Mouse (Mus musculus) lung, embryonic 15.5 days (tissue): Measurements from ENCODE around the gene Tbl1x. TPM values are rescaled to one million over a fixed set of nuclear protein-coding genes. Genes with fewer than 3 reads are reported as not detected.

Experiments used
- ATAC-seq: fragments of 200-750 bp; cut with Nextera tagmentation; 2 replicates; pipeline ENCODE4 v1.8.0; 2017; ENCODE audit warnings: moderate number of reproducible peaks, borderline replicate concordance; ENCODE audit not compliant: low FRiP score, low TSS enrichment; ENCODE audit errors: extremely low read depth
- H3K27ac ChIP-seq: fragments of 300-500 bp; sonication (generic); 2 replicates; pipeline ENCODE4 v1.5.1; 2015; ENCODE audit warnings: moderate library complexity, mild to moderate bottlenecking, inconsistent platforms
- H3K27me3 ChIP-seq: fragments of 300-500 bp; sonication (generic); 2 replicates; pipeline ENCODE4 v1.6.1; 2015; ENCODE audit warnings: inconsistent platforms
- H3K36me3 ChIP-seq: fragments of 300-500 bp; sonication (generic); 2 replicates; pipeline ENCODE4 v1.6.1; 2015; ENCODE audit warnings: inconsistent platforms
- H3K4me1 ChIP-seq: fragments of 300-500 bp; sonication (generic); 2 replicates; pipeline ENCODE4 v1.6.1; 2015; ENCODE audit warnings: inconsistent platforms
- H3K4me2 ChIP-seq: fragments of 300-500 bp; sonication (generic); 2 replicates; pipeline ENCODE4 v1.6.1; 2015; ENCODE audit warnings: inconsistent platforms, mild to moderate bottlenecking, moderate library complexity
- H3K4me3 ChIP-seq: fragments of 300-500 bp; sonication (generic); 2 replicates; pipeline ENCODE4 v1.5.1; 2015; ENCODE audit warnings: mild to moderate bottlenecking, inconsistent platforms
- H3K9ac ChIP-seq: fragments of 300-500 bp; sonication (generic); 2 replicates; pipeline ENCODE4 v1.6.1; 2015; ENCODE audit warnings: inconsistent platforms
- H3K9me3 ChIP-seq: fragments of 300-500 bp; sonication (generic); 2 replicates; pipeline ENCODE4 v1.6.1; 2016; ENCODE audit warnings: inconsistent platforms
- WGBS: fragments of 180-500 bp; shearing (Covaris S2); methylation state at CpG from one replicate; pipeline ENCODE4 v1.1.7; 2015; 5-methylcytosine and 5-hydroxymethylcytosine counted together
- polyA plus RNA-seq: library from polyadenylated mRNA; unstranded; fragments of >200 nt; fragmentation: Nextera tagmentation; extraction: Ambion mirVana; gene quantifications from 2 replicates; pipeline ENCODE4 v1.2.1, GENCODE M21; 2015

Gene Tbl1x
- polyA plus RNA-seq, 1 experiment from 2014 or later: 72.4 TPM

GRCm38 (mm10) chrX:77669779-77670550, 159.2 kb downstream of the Tbl1x start:
- Histone ChIP-seq H3K36me3 (no peaks in the 10 kb centered on the region), H3K4me3 (no peak overlapping the region), H3K9me3 (no peaks in the 10 kb centered on the region), H3K27me3 (no peaks in the 10 kb centered on the region), H3K9ac (no peak overlapping the region), H3K4me1 (no peaks in the 10 kb centered on the region), H3K27ac (no peak overlapping the region), H3K4me2 (no peak overlapping the region)
- WGBS: 48% methylated on average over 3 of the region's 3 CpGs
- 0 out of 2 replicates have a peak, but pooled peaks have one; percentile 42 for ATAC-seq
